Mouse (Mus musculus) small intestine, adult 2 months (tissue): ENCODE measurements around the gene Phf8. TPM values are rescaled to one million over a fixed set of nuclear protein-coding genes. Genes with fewer than 3 reads are reported as not detected.

Experiments used
- H3K27ac ChIP-seq: fragments of 200-500 bp; 2 replicates; pipeline ENCODE4 v1.5.1; 2012; ENCODE audit warnings: low read depth, low read length, control low read depth, inconsistent platforms; ENCODE audit not compliant: insufficient read depth
- H3K27me3 ChIP-seq: fragments of 200-500 bp; 2 replicates; pipeline ENCODE4 v1.6.1; 2012; ENCODE audit warnings: mild to moderate bottlenecking, moderate library complexity, low read length, inconsistent platforms; ENCODE audit not compliant: control insufficient read depth, insufficient read depth
- H3K36me3 ChIP-seq: fragments of 200-500 bp; 2 replicates; pipeline ENCODE4 v1.6.1; 2012; ENCODE audit warnings: mild to moderate bottlenecking, low read length, control low read depth, inconsistent platforms; ENCODE audit not compliant: control insufficient read depth, insufficient read depth
- H3K4me1 ChIP-seq: fragments of 200-500 bp; 2 replicates; pipeline ENCODE4 v1.6.1; 2012; ENCODE audit warnings: low read length, inconsistent platforms, mixed read lengths; ENCODE audit not compliant: control insufficient read depth, insufficient read depth, insufficient read length
- H3K4me3 ChIP-seq: fragments of 200-500 bp; 2 replicates; pipeline ENCODE4 v1.5.1; 2012; ENCODE audit warnings: low read depth, mild to moderate bottlenecking, control low read depth, inconsistent platforms, low read length, moderate library complexity
- CTCF ChIP-seq: fragments of 200-500 bp; IDR thresholded peaks from 2 replicates; pipeline ENCODE4 v1.5.1; 2012; ENCODE audit warnings: low read depth, mild to moderate bottlenecking, control low read depth, inconsistent platforms, low read length, moderate library complexity, mixed read lengths; ENCODE audit not compliant: insufficient replicate concordance, insufficient read length; ENCODE audit errors: extremely low read depth
- POLR2A ChIP-seq: fragments of 200-500 bp; IDR thresholded peaks from 2 replicates; pipeline ENCODE4 v1.6.1; 2012; ENCODE audit warnings: low read depth, mild to moderate bottlenecking, control low read depth, inconsistent platforms, low read length, moderate library complexity
- WGBS: fragments of 180-500 bp; shearing (Covaris S2); methylation state at CpG from one replicate; pipeline ENCODE4 v1.1.7; 2018; 5-methylcytosine and 5-hydroxymethylcytosine counted together
- polyA plus RNA-seq: library from polyadenylated mRNA; depleted of rRNA; stranded (reverse); fragments of >200 nt; gene quantifications from 2 replicates; pipeline ENCODE4 v1.2.3, GENCODE M21; 2012; rRNA removed

The Phf8 gene
- polyA plus RNA-seq, 1 experiment, result 5.2 TPM

GRCm38 (mm10) chrX:151674492-151675171, 154.2 kb downstream of the Phf8 start:
- Histone ChIP-seq H3K27me3 (no peaks in the 10 kb centered on the region), H3K27ac (no peak overlapping the region), H3K36me3 (no peaks in the 10 kb centered on the region), H3K4me1 (no peaks in the 10 kb centered on the region), H3K4me3 (no peak overlapping the region)
- TF ChIP-seq CTCF (no peak), POLR2A (no peak)
- 84% methylated on average over 5 of the region's 5 CpGs for WGBS

Other genes starting within 250 kb of the Phf8 start
- 1.3 and 1.6 TPM in 2 replicates for gene Fam120c, start 176.5 kb upstream of the Phf8 start, polyA plus RNA-seq